Mouse (Mus musculus): ENCODE measurements around the gene Pidd1. TPM values are rescaled to one million over a fixed set of nuclear protein-coding genes. Genes with fewer than 3 reads are reported as not detected.

Pidd1 gene
- polyA plus RNA-seq, 1 experiment from 2014 or later: 2.8 TPM

DNA sequence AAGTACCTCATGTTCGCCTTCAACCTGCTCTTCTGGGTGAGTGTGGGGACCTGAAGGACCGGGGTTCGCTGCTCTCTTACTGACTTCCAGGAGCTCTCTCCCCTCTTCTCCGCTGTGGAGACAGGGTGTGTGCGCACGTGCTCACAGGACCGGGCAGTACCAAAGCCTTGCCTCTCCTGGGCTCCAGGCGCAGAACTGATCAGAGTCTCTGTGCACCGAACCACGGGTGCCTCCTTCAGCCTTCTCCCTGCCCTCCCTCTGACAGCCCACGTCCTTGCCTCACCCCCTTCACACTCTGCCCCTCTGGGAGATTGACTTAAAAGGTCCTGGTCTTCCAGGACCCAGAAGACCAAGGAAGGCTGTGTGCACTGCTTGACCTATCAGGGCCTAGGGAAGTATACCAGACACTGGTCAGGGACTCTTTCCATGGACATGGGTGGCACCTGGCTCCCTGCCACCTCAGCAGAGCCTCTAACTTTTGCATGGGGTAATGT lies 38.8 kb upstream of the Pidd1 start:
- Histone ChIP-seq H3K9ac (ENCODE audit: low read depth, low read length) (peak overlapping the region; percentile 80), H3K4me3 (ENCODE audit: low read length) (peak overlapping the region; percentile 73), H3K4me1 (ENCODE audit: control insufficient read depth, insufficient read depth, low read depth, low read length) (peaks cover 36% of the 10 kb centered on the region), H3K27me3 (replicated peaks; ENCODE audit: control insufficient read depth, insufficient read depth, low read length) (no peaks in the 10 kb centered on the region), H3K9me3 (ENCODE audit: control insufficient read depth, low read length) (no peaks in the 10 kb centered on the region), H3K36me3 (ENCODE audit: control insufficient read depth, insufficient read depth, low read length) (no peaks in the 10 kb centered on the region), H3K4me2 (ENCODE audit: low read length) (peak overlapping the region; percentile 87), H3K27ac (ENCODE audit: low read depth, low read length) (peak overlapping the region; percentile 83)
- peak; percentile 10; the same call in 1 of the 2 replicates for ATAC-seq
- WGBS: 3% methylated on average over 11 of the region's 11 CpGs

DNA sequence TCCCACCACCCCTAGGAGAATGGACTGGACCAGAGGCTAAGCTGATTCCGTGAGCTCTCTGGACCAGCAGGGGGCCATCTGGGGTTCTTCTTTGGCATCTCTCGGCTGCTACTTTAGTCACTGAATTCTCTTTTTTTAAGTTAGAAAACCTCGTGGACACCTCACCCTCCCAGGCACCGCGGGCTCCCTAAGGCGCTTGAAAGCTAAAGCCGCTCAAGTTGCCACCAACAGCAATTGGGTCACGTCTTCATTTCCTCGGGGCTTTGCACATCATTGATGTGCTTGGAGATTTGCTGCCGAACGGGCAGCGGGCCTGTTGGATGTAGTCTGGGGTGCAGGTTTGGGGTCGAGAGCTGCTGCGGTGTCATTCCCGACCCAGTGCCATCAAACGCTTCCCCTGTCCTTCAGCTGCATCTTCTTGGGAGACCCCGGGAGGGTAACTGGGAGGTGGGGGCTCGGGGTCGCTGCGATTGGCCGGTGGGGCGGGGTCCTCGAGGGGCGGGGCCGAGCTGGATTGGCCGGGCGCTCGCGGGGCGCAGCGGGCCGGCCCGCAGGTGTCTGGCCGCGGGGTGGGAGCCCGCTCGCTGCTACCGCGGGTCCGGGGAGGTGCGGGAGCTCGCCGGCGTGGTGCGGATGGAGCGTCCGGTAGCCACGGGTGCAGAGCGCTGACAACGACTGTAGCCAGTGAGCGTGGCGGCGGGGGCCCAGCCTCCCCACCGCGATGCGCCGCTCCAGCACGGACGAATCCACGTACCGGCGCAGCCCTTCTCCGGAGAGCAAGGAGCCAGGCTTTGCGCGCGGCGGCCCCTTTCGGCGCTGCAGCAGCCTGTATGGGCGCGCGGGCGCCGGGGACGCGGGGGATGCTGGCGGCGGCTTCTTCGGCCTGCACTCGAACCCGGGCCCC lies 37.9 kb upstream of the Pidd1 start:
- under 1% methylated on average over 74 of the region's 81 CpGs for WGBS
- Histone ChIP-seq H3K4me2 (ENCODE audit: low read length) (peak overlapping the region; percentile 87), H3K27me3 (replicated peaks; ENCODE audit: control insufficient read depth, insufficient read depth, low read length) (peaks cover 5% of the 10 kb centered on the region; the same call in 1 of the 2 replicates), H3K36me3 (ENCODE audit: control insufficient read depth, insufficient read depth, low read length) (no peaks in the 10 kb centered on the region), H3K27ac (ENCODE audit: low read depth, low read length) (peak overlapping the region; percentile 83), H3K4me3 (ENCODE audit: low read length) (peak overlapping the region; percentile 73), H3K9ac (ENCODE audit: low read depth, low read length) (peak overlapping the region; percentile 80), H3K4me1 (ENCODE audit: control insufficient read depth, insufficient read depth, low read depth, low read length) (peaks cover 37% of the 10 kb centered on the region), H3K9me3 (ENCODE audit: control insufficient read depth, low read length) (no peaks in the 10 kb centered on the region)
- peak; percentile 58 for ATAC-seq

DNA sequence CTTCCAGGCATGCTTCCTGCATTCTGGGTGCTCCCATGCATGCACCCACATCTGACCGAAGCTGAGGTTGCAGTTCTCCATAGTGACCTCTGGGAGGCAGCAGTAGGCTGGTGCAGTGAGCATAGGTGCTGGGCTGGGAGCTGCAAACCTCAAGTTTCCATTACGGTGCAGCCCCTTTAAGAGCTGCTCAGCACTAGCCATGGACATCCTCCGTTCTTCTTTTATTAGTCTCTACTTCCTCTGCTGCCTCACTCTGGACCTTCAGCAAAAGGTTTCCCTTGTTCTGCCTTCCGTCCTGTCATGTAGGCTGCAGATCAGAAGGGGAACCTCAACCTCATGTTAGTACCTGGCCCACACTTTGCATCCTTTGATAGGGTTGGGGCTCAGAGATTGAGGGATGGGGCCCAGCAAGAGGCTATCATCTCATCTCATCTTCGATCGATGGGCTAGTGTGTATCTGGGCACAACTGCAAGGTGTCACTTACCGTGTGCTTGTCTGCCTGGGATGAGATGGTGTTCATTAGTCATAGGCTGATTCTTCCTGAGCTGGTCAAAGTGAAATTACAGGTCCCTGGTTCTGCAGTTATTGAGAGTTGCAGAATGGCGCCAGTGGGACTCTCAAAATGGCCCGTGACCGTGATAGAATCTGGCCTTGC lies 37.1 kb upstream of the Pidd1 start:
- Histone ChIP-seq H3K9me3 (ENCODE audit: control insufficient read depth, low read length) (no peaks in the 10 kb centered on the region), H3K27ac (ENCODE audit: low read depth, low read length) (peak overlapping the region; percentile 83), H3K4me1 (ENCODE audit: control insufficient read depth, insufficient read depth, low read depth, low read length) (peaks cover 42% of the 10 kb centered on the region), H3K27me3 (replicated peaks; ENCODE audit: control insufficient read depth, insufficient read depth, low read length) (peaks cover 5% of the 10 kb centered on the region; the same call in 1 of the 2 replicates), H3K4me2 (ENCODE audit: low read length) (peak overlapping the region; percentile 87), H3K4me3 (ENCODE audit: low read length) (peak overlapping the region; percentile 73), H3K36me3 (ENCODE audit: control insufficient read depth, insufficient read depth, low read length) (no peaks in the 10 kb centered on the region), H3K9ac (ENCODE audit: low read depth, low read length) (peak overlapping the region; percentile 80)
- peak; percentile 38 for ATAC-seq
- 10% methylated on average over 10 of the region's 10 CpGs for WGBS

DNA sequence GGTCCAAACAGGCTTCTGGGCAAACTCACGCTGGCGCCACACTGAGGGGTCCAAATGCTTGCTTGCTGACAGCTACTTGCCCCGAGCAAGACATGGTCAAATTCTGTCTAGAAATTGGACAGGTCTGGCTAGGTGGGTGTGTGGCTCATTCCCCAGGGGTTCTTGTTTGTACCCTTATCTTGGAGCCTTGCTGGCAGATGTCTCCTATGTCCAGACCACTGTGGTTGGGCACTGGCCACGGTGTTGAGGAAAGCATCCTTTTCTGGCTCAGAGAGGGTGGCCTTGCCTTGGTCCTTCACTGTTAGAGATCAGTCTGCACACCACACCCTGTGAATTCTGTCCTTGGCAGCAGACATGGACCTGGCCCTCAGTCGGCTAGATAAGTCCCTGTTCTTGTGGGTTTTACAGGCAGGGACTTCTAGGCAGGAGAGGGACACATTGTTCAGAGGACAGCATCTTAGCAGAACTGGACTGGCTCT lies 34.5 kb upstream of the Pidd1 start:
- 77% methylated on average over 5 of the region's 5 CpGs for WGBS
- H3K27ac ChIP-seq (ENCODE audit: low read depth, low read length): no peak overlapping the region
- ATAC-seq: no peak

DNA sequence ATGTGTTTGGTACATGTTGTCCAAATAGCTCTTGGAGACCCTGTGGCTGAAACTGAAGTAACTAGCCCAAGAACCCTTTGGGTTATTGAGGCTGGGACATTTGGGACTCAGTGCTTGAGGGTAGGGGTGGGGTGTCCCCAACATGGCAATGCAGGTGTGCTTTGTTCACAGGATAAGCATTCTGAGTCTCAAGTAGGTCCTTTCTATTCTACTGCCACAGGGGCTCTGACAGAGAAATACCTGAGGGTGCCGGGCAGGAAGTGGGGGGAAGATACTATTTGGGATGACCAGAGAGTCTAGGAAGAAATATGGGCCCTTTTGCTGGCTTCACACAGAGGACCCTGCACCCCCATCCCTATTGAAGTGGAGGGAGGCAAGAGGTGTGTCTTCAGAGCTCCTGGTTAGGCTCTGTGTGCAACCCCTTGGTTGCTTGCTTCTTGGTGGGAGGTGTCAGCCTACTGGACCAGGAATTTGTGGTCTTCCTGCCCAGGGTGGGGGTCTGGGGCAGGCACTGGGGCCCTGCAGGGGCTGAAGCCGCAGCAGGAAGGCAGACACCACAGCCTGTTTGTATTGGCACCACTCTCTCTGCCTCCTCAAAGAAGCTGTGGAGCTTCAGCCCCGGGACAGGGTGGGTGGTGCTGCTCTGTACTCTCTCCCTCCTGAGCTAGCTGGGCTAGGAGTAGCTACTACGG lies 33.9 kb upstream of the Pidd1 start:
- no peak overlapping the region for H3K4me2 ChIP-seq (ENCODE audit: low read length)
- no peak for ATAC-seq
- H3K36me3 ChIP-seq (ENCODE audit: control insufficient read depth, insufficient read depth, low read length): peaks cover 1% of the 10 kb centered on the region; the same call in 1 of the 2 replicates
- H3K27ac ChIP-seq (ENCODE audit: low read depth, low read length): no peak overlapping the region; the same call in 1 of the 2 replicates
- H3K9ac ChIP-seq (ENCODE audit: low read depth, low read length): no peak overlapping the region
- peaks cover 5% of the 10 kb centered on the region; the same call in 1 of the 2 replicates for H3K27me3 ChIP-seq (replicated peaks; ENCODE audit: control insufficient read depth, insufficient read depth, low read length)
- H3K9me3 ChIP-seq (ENCODE audit: control insufficient read depth, low read length): no peaks in the 10 kb centered on the region
- H3K4me3 ChIP-seq (ENCODE audit: low read length): no peak overlapping the region
- 80% methylated on average over 4 of the region's 4 CpGs for WGBS
- peaks cover 41% of the 10 kb centered on the region for H3K4me1 ChIP-seq (ENCODE audit: control insufficient read depth, insufficient read depth, low read depth, low read length)

More for the DNA sequence above, 34.5 kb upstream of the Pidd1 start:
- Histone ChIP-seq H3K9me3 (ENCODE audit: control insufficient read depth, low read length) (no peaks in the 10 kb centered on the region), H3K4me3 (ENCODE audit: low read length) (no peak overlapping the region), H3K36me3 (ENCODE audit: control insufficient read depth, insufficient read depth, low read length) (no peaks in the 10 kb centered on the region), H3K4me1 (ENCODE audit: control insufficient read depth, insufficient read depth, low read depth, low read length) (peaks cover 46% of the 10 kb centered on the region), H3K4me2 (ENCODE audit: low read length) (no peak overlapping the region), H3K9ac (ENCODE audit: low read depth, low read length) (no peak overlapping the region; the same call in 1 of the 2 replicates), H3K27me3 (replicated peaks; ENCODE audit: control insufficient read depth, insufficient read depth, low read length) (peaks cover 5% of the 10 kb centered on the region; the same call in 1 of the 2 replicates)

DNA sequence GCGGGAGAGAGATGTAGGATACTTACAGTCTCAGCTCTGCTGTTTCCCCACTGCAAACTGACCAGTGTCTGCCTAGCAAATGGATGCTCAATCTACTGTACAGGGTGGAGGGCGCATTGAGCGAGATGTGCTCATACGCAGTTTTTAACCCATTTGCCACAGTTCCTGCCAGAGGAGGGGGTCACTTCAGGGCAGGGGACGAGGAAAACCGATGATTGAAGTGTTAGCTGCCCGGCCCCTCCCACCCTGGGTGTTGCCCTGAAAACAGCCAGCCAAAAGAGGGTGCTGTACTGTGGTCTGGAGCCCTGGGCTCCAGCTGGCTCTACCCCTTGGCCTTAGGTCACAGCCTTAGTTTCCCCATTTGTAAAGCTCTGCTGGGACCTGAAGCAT lies 33.2 kb upstream of the Pidd1 start:
- peak overlapping the region; percentile 95 for H3K4me2 ChIP-seq (ENCODE audit: low read length)
- H3K4me1 ChIP-seq (ENCODE audit: control insufficient read depth, insufficient read depth, low read depth, low read length): peaks cover 37% of the 10 kb centered on the region
- peaks cover 8% of the 10 kb centered on the region for H3K36me3 ChIP-seq (ENCODE audit: control insufficient read depth, insufficient read depth, low read length)
- H3K27ac ChIP-seq (ENCODE audit: low read depth, low read length): peak overlapping the region; percentile 59
- H3K27me3 ChIP-seq (replicated peaks; ENCODE audit: control insufficient read depth, insufficient read depth, low read length): peaks cover 5% of the 10 kb centered on the region; the same call in 1 of the 2 replicates
- H3K9ac ChIP-seq (ENCODE audit: low read depth, low read length): no peak overlapping the region
- H3K4me3 ChIP-seq (ENCODE audit: low read length): peak overlapping the region; percentile 18; the same call in 1 of the 2 replicates
- WGBS: 23% methylated on average over 7 of the region's 7 CpGs
- no peaks in the 10 kb centered on the region for H3K9me3 ChIP-seq (ENCODE audit: control insufficient read depth, low read length)
- no peak for ATAC-seq

DNA sequence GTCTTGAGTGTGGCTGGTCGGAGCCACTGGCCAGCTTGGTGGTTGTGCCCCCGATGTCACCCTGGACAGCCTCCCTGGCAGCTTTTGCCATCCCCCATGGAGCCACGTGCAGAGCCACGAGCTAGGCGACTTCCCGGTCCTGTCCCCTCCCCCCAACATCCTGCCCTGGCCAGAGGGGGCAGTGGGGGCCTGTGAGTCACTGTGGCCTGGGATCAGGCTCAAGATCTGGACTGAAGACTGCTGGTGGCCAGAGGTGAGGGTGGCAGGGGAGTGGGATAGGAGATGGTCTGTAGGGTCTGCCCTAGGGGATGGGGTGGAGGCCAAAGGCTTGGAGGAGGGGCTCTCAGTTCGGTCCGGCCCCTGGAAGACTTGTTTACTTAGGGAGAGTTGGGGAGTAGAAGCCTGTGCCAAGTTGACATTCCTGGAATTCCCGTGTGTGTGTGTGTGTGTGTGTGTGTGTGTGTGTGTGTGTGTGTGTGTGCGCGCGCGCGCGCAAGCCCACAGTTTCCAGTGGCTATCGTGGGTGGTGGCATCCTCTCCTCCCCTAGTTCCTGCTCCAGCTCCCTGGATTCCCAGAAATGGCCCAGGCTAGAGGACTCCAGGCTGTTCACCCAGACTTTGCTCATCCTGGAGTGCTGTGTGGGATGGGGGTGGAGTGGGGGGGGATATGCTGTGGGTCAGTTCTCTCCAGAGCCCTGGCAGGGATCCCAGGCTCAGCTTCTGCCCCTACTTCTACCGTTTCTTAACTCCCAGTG lies 32.6 kb upstream of the Pidd1 start:
- peaks cover 5% of the 10 kb centered on the region; the same call in 1 of the 2 replicates for H3K27me3 ChIP-seq (replicated peaks; ENCODE audit: control insufficient read depth, insufficient read depth, low read length)
- H3K27ac ChIP-seq (ENCODE audit: low read depth, low read length): peak overlapping the region; percentile 59
- H3K4me1 ChIP-seq (ENCODE audit: control insufficient read depth, insufficient read depth, low read depth, low read length): peaks cover 32% of the 10 kb centered on the region
- H3K9me3 ChIP-seq (ENCODE audit: control insufficient read depth, low read length): no peaks in the 10 kb centered on the region
- whole genome bisulfite sequencing: 1% methylated on average over 10 of the region's 17 CpGs
- H3K4me3 ChIP-seq (ENCODE audit: low read length): peak overlapping the region; percentile 66
- peak overlapping the region; percentile 95 for H3K4me2 ChIP-seq (ENCODE audit: low read length)
- H3K9ac ChIP-seq (ENCODE audit: low read depth, low read length): no peak overlapping the region
- ATAC-seq: no peak
- peaks cover 9% of the 10 kb centered on the region for H3K36me3 ChIP-seq (ENCODE audit: control insufficient read depth, insufficient read depth, low read length)

DNA sequence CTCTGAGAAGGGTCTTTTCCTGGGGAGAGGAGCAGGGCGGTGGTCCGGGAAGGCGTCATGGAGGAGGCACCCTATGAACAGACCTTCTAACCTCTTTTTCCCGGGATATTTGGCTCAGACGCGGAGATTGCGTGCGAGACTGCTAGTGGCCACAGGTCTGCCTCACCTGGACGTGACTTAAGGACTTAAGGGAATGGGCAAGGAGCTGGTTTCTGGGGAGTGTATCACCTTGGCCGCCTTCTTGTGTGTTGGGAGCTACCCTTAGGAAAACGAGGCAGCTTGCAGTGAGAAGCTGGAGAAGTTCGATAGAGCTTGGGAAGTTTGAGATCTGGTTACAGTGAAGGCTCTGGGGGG lies 32.0 kb upstream of the Pidd1 start:
- Histone ChIP-seq H3K4me2 (ENCODE audit: low read length) (peak overlapping the region; percentile 95), H3K27ac (ENCODE audit: low read depth, low read length) (peak overlapping the region; percentile 34; the same call in 1 of the 2 replicates), H3K4me3 (ENCODE audit: low read length) (peak overlapping the region; percentile 66), H3K4me1 (ENCODE audit: control insufficient read depth, insufficient read depth, low read depth, low read length) (peaks cover 26% of the 10 kb centered on the region), H3K27me3 (replicated peaks; ENCODE audit: control insufficient read depth, insufficient read depth, low read length) (peaks cover 5% of the 10 kb centered on the region; the same call in 1 of the 2 replicates), H3K36me3 (ENCODE audit: control insufficient read depth, insufficient read depth, low read length) (peaks cover 12% of the 10 kb centered on the region), H3K9me3 (ENCODE audit: control insufficient read depth, low read length) (no peaks in the 10 kb centered on the region), H3K9ac (ENCODE audit: low read depth, low read length) (peak overlapping the region; percentile 94)
- WGBS: 3% methylated on average over 12 of the region's 12 CpGs
- ATAC-seq: no peak

All from hindbrain, embryonic 16.5 days (tissue).